Mouse (Mus musculus) cerebellum, adult 9-10 months (tissue): ENCODE measurements around the gene Unc5a.

Experiments
- DNase-seq: peaks from one replicate; pipeline ENCODE4 v3.0.0; 2022

Gene Unc5a

DNA sequence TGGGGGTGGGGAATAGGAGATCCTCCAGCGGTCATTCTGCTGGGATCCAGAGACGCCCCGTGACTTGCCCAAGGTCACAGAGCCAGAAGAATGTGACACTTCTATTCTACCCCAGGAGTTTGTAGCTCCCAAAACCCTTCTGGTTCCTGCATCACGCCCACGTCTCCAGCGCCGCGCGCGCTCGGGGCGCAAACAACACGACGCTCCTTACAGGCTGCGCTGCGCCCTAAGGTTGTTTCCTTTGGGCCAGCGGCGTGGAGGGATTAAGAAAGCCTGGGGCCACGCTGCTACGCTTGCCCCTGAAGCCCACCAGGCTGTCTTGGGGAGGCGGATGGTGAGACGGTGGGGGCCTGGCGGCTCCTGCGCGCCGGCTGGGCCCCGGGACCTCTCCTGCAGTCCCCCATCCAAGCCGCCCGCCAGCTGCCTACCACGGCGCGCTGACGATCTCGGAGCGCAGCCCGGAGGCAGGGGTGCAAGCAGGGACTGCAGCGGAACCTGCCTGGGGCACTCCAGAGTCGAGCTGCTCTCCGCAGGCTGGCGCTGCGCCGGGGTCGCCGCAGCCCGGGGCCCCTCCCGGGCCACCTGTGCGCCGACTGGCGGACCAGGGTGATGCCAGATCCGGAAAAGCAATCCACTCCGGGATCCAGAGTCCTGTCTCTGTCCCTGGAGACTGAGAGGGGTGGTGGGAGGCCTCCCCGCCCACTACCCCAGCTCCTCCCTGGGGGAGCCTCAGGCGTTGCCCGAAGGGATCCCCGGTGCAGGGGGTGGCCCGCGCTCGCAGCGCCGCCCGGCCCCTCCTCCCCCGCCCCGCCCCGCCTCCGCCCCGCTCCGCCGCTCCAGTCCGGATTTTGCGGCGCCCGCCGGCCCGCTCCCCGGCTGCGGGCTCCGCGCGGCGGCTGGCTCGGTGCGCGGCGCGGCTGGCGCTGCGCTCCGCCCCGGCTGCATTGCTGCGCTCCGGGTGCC, at the start of gene Unc5a:
Unc5a (plus strand) TSS at position 881 of the 963 bp plus-strand sequence.
- peak; percentile 85 for DNase-seq

DNA sequence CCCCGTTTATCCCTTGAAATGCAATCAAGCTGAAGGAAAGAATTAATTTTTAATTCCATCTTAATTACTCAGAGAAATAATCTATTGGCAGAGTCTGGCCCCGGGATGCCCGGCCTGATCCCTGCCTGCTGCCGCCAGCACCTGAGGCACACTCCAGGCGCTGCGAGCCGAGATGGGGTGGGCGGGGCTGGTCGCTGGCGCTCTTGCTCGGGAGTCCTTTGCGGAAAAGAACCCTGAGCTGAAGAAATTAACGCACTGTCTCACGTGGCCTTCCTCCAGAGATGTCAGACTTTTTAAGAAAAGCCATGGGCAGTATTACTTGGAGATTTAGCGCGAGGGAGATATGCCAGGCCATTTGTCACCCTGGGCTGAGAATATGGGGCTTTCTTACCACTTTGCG, 37.2 kb upstream of the Unc5a start:
- DNase-seq = no peak

DNA sequence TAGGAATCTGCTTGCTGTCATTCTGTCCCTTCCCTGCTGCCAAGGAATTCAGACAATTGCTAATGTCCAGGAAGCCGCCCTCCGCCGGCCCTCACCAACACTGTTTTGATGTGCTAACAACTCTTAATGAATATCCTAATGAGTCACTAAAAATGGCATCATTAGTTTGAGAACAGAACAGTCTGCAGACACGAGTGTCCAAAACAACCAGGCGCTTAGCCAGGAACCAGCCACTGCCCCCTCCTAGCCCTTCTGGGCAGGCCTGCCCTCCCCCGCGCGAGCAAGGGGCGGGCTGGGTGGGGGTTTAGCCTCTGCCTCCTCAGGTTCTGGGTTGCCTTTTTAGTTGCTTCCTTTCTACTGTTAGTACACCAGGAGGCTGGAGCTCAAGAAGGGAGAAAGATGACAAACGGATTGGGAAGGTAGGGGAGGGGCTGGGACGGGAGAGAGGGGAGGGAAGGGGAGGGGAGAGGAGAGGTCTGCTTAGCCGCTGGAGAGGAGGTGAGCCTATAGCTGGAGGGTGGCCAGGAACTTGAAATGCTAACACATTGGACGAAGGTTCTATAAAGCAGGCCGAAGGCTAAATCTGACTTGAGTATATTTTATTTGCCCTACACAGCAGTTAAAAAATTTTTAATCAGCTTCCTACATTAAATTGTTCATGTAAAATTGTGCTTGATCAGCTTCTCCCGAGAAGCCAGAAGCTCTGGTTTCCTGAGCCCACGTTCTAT, 36.2 kb upstream of the Unc5a start:
- no peak for DNase-seq

DNA sequence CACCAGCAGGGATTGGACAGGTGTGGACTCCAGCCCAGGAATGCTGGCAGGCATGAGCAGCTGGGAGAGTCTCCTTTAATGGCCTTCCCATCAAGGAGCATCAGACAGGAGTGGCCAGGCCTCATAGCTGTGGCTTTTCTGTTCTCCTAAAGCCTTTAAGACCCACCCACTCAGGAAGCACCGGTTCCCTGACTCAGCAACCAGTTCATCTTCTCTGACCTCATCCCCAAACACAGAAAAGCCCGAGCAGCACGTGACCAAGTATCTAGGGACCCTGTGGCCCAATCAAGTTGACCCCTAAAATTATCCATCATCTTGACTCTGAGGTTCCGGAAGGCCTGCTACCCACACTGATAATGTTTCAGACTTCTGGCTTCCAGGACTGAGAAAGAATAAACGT, 32.6 kb upstream of the Unc5a start:
- DNase-seq = no peak

DNA sequence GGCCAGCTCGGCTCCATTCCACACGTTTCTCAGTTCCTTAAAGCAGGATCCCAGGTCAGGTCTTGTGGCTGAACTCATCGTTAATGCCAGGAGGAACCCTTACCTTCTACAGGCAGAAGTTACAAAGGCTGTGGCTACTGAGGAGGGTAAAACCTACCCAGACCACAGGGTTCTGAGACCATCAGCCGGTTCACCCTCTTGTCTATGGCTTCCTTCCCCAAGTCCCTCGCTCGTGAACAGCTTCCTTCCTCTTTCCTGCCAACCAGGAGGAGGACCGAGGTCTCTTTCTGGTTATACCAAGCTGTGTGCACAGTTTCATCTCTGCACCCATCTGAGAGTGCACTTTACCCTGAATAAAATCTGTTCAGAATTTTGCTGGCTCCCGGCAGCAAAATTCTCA, 30.3 kb upstream of the Unc5a start:
- DNase-seq = no peak

DNA sequence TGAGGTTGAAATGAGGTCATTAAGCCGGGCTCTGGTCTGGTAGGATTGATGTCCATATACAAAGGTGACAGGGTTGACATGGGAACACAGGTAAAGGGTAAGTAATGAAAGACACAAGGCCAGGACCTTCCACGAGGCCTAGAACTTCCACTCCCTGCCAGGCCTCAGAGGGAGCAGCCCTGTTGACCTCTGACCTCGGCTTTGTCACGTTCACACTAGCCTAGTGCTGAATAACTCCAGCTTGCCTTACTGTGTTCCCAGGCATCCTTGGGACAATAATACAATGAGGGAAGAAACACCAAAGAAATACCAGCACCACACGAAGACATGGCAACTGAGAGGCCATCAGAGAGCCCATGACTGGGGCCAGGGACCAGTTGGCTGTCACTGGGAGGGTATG, 29.5 kb upstream of the Unc5a start:
- no peak for DNase-seq

DNA sequence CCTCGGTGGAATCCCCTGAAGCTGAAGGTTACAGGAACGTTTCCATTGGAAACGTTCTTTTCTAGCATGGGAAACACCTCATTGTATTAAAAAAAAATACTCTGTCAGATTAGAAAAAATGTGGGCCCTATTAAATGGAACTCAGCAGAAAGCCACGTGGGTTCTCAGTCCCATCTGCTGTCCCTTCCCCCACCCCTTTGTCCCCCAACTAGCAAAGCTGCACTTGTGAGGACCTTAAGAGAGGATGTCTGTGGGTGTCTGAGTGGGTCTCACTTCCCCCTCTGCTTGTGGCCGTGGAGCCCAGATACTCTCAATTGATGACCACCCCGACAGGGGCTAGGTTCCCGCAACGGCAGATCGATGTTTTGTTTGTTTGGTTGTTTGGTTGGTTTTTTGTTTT, 27.5 kb upstream of the Unc5a start:
- no peak for DNase-seq

DNA sequence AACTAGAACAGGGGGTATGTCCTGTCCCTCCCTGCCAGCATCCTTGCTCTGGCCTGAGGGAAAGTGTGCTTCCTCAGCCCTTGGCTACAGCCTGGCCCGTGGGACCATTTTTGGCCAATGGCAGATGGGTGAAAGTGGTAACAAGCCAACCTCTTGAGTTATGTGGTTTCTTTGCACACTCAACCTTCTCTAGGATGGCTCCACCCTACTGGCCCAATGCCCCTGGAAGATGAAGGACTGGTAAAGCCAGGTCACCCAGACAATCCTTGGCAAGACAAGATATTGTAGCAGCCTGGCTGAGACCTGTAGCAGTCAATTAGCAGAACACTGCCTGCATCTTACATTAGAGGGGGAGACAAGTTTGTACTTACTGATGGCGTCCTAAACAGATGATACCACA, 25.5 kb upstream of the Unc5a start:
- DNase-seq = no peak

DNA sequence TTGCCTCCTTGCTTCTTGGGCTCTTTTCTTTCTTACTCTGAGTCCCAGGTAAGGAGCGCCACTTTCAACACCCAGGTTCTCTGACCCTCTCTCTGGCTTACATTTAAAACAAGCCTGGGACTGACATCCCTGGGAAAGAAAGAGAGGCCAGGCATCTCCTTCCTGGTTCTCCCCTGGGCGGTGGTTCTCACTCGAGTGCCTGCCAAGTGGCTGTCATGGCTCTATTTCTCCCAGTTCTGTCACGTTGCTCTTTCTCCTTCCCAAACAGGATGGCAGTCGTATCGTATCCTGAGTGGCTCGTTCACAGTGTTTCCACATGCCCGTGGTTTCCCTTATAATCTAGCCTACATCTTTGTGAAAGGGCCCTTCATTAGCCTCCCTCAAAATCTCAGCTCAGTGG, 23.7 kb upstream of the Unc5a start:
- no peak for DNase-seq

DNA sequence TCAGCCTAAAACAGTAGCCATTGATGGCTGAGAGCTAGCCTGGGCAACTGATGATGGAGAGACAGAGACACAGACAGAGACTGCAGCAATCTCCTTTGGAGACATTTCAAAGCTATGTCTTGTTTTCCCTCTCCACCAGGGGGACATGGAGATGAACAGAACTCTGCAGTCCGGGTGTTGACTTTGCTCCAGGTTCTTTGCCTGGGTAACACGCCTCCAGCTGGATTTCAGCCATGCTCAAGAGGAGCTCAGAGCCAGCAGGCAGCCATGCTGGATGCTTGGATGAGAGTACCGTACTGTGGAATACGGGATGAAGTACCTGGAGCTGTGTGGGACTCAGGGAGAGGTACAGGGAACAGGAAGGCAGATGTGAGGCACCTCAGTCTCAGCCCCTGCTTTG, 22.6 kb upstream of the Unc5a start:
- peak; percentile 88 for DNase-seq

DNA sequence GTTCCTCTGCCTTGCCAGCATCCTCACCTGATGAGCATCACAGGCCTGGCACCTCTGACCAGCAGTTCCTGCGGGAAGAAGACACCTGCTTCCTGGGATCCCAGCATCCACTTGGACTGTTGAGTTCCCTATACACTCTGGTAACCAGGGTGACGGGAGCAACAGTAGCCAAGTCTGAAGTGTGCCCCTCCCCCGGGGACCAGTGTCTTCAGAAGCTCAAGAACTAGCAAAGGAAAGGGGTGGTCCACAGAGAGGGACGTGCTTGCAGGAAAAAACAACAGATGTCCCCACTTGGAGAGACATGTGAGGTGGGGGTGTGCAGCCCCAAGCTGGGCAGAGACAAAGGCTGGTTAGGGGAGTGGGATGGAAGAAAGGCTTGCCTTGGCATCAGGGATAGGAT, 19.1 kb upstream of the Unc5a start:
- no peak for DNase-seq

DNA sequence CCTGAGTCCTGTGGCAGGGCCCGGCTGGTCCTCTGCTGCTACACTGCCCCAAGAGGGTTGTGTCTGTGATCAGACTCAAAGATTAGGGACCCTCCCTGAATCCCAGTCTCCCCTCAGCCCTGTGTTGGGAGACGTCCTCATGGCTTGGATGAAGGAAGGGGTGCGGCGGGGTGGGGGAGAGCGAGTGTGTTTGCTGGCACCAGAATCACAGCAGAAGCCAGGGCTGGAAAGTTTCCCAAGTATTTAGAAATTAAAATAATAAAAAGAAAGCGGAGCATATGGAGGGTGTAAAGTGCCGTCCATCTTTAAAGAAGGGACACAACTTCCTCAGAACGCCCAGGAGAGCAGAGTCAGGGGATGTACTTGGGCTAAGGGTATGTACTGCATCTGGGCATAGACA, 14.3 kb upstream of the Unc5a start:
- DNase-seq = no peak

DNA sequence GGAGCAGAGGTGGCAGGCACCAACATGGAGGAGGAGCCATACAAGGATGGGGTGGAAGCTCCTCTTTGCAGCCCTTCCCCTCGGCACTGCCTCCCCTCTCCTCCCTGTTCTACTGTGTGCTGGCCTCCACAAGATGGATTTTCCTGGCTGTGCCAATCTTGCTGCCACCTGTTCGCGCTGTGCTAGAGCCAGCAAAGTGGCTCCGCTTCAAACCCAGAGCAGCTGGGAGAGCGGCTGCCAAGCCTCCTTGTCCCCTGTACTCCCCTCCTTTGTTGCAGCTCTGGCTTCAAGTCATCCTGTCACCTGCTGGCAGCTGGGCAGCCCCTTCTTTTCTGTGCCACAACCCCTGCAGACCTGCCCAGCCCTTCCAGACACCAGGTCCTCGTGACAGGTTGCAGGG, 13.0 kb upstream of the Unc5a start:
- DNase-seq = peak; percentile 55

DNA sequence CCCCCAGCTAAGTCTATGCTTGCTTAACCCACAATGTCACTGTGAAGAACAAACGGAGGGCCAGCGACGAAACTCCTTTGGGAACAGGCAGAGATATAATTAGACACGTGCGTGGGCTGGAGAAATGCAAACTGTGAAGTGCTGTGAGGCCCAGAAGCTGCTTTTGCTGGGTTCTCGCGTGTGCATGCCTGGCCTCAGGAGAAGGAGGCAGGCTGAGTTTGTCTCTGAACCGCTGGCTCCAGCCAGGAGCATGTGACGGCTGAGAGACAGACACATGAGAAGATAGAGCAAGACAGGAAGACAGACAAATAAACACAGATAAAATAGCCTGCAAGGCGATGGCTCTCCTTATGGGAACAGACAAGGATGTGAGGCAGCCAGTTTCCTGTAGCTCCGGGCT, 11.3 kb upstream of the Unc5a start:
- peak; percentile 18 for DNase-seq

DNA sequence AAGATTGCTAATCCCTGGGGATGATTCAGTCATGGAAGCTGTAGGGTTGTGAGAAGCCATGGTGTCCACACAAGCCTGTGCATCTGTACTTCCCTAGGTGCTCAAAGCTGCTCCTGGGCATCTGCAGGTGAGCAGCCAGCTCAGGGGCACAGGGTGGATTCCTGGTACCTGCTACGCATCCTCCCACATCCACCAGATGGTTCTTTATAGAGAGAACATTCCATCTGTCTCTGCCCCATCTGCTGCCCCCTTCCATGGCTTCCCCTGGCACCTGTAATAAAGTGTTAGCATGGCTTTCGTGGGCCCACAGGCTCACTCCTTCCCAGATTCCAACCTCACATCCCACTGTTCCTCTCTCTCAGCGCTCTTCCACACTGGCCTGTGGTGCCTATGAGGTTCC, 10.7 kb upstream of the Unc5a start:
- peak; percentile 22 for DNase-seq

DNA sequence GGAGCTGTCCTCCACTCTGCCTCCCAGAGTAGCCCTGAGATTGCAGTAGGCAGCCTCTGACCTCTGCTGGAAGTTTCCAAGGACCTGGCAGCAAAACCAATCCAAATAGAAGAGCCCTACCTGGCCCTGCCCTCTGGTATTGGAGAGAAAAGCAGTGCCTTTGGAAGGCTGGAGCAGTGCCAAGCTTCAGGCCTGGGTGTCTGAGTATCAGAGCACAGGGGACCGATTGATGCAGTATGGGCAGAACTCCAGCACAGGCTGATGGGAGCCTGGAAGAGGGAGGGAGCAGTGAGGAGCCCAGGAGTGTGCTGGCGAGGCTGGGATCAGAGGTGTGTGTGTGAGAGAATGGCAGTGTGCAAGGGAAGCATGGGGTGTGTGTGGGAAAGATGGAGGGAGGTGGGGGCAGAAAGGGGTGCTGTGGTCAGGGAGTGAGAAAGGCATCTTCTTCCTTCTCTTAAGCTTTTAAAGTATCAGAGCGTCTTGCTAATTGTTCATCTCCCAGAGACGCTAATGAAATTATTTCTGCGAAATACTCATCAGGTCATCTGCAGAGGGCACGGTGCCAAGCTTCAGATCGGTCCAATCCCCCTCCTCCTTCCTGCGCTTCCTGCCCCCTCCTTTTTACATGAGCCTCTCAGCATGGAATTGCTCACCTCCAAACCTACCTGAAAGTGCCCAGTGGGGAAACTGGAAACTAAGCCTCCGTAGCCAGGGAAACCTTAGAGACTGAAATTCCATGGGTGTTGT, 4.6 kb upstream of the Unc5a start:
- no peak for DNase-seq

DNA sequence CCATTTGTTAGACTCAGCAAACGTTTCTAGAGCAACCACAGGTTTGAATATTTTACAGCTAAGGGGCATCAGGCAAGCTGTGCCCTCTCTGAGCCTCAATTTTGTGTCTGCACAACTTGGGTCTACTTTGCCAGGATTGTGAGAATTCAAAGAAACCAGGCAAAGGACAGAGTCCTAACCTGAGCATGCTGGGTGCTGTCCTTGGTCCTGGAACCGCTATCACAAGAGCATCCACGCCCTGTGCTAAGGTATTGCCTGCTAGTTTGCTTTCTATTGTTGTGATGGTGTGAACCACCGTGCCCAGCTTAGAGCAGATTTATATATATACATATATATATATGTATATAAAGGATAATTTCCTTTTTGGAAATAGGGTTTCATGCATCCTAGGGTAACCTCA, 3.9 kb upstream of the Unc5a start:
- no peak for DNase-seq

DNA sequence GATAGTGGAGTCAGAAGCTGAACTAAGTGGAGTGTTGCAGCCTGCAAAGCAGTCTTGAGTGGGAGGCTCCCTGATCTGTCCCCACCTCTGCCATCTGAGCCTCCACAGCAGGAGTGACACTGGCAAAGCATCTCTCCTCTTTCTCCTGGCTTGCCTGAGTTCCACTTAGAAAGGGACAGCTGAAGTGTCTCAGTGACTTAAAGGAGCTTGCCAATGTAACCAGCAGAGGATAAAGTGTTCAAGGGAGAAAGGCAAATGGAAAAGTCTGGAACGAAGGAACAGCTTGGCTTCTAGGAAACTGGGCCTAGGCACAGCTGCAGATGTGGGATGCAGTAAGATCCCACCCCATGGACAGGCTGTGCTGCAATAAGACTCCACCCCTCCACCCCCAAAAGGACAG, 2.8 kb upstream of the Unc5a start:
- no peak for DNase-seq

DNA sequence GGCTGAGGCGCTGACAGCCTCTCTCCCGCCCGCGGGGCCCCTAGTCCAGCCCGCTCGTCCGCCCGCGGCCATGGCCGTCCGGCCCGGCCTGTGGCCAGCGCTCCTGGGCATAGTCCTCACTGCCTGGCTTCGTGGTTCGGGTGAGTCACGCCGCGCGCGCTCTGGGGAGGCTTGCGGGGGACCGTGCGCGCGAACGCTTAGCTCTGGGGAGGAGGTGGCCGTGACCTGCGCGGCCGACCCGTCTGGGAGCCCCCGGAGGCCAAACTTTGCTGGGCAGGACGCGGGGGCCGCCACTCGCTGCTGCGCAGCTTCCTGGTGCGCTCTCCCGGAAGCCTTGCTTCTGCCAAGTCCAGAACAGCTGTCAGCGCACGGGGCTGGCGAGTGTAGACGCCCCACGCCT, 381 bp downstream of the Unc5a start:
- DNase-seq = peak; percentile 69

DNA sequence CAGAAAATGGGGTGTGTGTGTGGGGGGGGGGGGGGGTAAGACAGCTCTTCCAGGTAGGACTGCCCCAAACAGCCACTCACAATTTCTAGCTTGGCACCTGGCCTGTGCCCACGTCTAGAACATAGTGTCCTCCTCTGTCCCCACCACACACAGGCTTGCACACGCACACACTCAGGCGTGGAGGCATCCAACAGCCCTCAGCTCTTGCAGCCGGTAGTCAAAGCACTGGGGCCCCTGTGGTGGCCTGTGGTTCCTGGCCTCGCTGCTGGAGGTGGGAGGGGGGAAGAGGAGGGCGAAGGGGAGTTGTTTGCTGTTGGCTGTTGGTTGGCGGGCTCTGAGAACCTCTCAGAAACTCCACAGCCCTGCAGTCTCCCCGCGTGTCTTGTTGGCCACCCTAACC, 920 bp downstream of the Unc5a start:
- no peak for DNase-seq

DNA sequence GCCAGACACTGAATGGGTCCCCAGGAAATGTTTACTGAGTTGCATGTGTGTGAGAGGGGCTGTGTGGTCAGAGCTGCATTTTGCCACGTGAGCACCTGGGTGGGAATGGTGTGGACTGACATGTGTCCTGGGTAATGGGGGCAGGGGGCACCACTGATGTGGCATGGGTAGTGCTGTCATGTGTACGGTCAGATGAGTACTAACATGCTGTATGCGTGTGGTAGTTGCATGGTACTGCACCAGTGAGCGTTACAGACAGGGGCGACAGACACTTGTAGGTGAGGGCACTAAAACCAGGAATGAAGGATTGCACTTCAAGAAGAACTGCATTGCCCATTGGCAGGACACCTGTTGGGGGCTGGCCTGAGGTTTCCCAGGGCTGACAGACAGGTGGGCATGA, 2.0 kb downstream of the Unc5a start:
- no peak for DNase-seq

DNA sequence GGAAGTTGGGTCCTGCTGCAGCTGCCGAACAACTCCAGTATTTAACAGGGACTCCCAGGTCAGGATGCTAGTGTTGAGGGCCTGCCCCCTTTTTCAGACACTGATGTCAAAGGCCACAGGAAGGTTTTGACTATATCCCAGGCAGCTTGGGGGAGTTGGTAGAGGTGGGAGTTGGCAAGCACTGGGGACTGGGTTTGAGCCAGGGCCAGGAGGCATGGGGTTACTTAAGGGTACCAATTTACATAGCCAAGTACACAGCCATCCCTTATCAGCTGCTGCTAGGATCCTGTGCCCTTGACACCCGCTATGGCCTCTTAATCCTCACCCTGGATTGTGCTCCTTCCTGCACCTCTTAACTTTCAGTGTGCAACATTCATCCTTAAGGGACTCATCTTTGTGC, 5.5 kb downstream of the Unc5a start:
- DNase-seq = no peak

DNA sequence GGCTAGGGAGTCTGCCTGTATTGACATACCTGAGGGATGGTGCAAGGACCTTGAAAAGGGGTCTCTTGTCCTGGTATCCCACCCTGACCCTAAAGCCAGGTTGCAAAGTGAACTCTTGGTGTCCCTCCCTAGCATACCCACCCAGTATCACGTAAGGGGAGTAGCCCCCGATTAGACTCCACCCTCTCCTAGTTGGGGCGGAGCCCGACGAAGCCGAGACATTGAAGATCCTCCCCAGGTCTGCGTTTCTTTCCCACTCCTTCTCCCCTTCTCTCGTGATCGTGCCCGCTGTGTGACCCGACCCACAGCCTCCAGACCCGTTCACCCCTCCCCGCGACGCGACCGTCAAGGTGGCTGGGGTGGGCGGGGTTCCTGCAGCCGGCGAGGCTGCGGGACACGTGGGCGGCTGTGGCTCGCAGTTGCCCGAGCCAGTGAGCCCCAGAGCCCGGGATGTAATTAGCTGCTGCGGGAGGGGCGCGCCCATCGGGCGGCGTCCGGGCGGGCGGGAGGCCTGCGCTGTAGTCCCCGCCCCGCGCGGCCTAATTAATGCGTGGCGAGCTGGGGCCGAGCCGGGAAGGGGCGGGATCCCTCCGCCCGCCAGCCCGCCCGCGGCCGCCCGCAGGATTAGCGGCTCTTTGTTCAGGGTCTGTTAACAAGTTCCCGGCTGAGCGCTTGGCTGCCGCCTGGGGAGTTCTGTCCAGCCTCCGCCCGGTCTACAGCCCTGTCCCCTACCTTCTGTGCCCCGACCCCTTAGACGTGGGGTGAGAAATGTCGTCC, 6.7 kb downstream of the Unc5a start:
- DNase-seq = no peak
